Mouse (Mus musculus): ENCODE measurements around the gene Ahcyl1. TPM values are rescaled to one million over a fixed set of nuclear protein-coding genes. Genes with fewer than 3 reads are reported as not detected.

The Ahcyl1 gene
- polyA plus RNA-seq, 1 experiment from 2014 or later, result 142 TPM

GRCm38 (mm10) chr3:107680790-107681576 is 15.4 kb downstream of the Ahcyl1 start:
- WGBS, result 36% methylated on average over 7 of the region's 7 CpGs

GRCm38 (mm10) chr3:107671509-107671908 is 24.9 kb downstream of the Ahcyl1 start:
- Histone ChIP-seq H3K36me3 (ENCODE audit: control insufficient read depth, insufficient read depth, low read length) (peaks cover 73% of the 10 kb centered on the region), H3K9ac (replicated peaks; ENCODE audit: low read depth, low read length) (no peak overlapping the region), H3K27ac (ENCODE audit: low read depth, low read length) (no peak overlapping the region), H3K4me2 (ENCODE audit: low read depth, low read length) (no peak overlapping the region), H3K9me3 (ENCODE audit: control insufficient read depth, low read length) (no peaks in the 10 kb centered on the region), H3K4me3 (ENCODE audit: low read depth, low read length) (no peak overlapping the region), H3K27me3 (ENCODE audit: control insufficient read depth, insufficient read depth, low read length) (no peaks in the 10 kb centered on the region), H3K4me1 (ENCODE audit: control insufficient read depth, insufficient read depth, low read length) (no peaks in the 10 kb centered on the region)
- ATAC-seq (ENCODE audit: low read depth), result no peak
- WGBS, result 88% methylated on average over 2 of the region's 2 CpGs

More at GRCm38 (mm10) chr3:107680790-107681576, 15.4 kb downstream of the Ahcyl1 start:
- 0 out of 2 replicates have a peak, but pooled peaks cover under 1% of the 10 kb centered on the region for H3K36me3 ChIP-seq (ENCODE audit: control insufficient read depth, insufficient read depth, low read length)
- H3K9me3 ChIP-seq (ENCODE audit: control insufficient read depth, low read length), result no peaks in the 10 kb centered on the region
- H3K9ac ChIP-seq (replicated peaks; ENCODE audit: low read depth, low read length), result no peak overlapping the region
- peaks cover 14% of the 10 kb centered on the region; the same call in 1 of the 2 replicates for H3K4me1 ChIP-seq (ENCODE audit: control insufficient read depth, insufficient read depth, low read length)
- peak; percentile 34; the same call in 1 of the 2 replicates for ATAC-seq (ENCODE audit: low read depth)
- no peak overlapping the region for H3K4me3 ChIP-seq (ENCODE audit: low read depth, low read length)
- no peak overlapping the region for H3K4me2 ChIP-seq (ENCODE audit: low read depth, low read length)
- no peak overlapping the region for H3K27ac ChIP-seq (ENCODE audit: low read depth, low read length)
- no peaks in the 10 kb centered on the region for H3K27me3 ChIP-seq (ENCODE audit: control insufficient read depth, insufficient read depth, low read length)

- 93% methylated on average over 4 of the region's 4 CpGs for WGBS
- no peak overlapping the region for H3K9ac ChIP-seq (replicated peaks; ENCODE audit: low read depth, low read length)
- H3K36me3 ChIP-seq (ENCODE audit: control insufficient read depth, insufficient read depth, low read length), result peaks cover 76% of the 10 kb centered on the region
- no peak overlapping the region for H3K4me2 ChIP-seq (ENCODE audit: low read depth, low read length)
- no peak overlapping the region for H3K27ac ChIP-seq (ENCODE audit: low read depth, low read length)
- H3K27me3 ChIP-seq (ENCODE audit: control insufficient read depth, insufficient read depth, low read length), result no peaks in the 10 kb centered on the region
- ATAC-seq (ENCODE audit: low read depth), result no peak
- H3K4me3 ChIP-seq (ENCODE audit: low read depth, low read length), result no peak overlapping the region
- H3K4me1 ChIP-seq (ENCODE audit: control insufficient read depth, insufficient read depth, low read length), result no peaks in the 10 kb centered on the region
- H3K9me3 ChIP-seq (ENCODE audit: control insufficient read depth, low read length), result no peaks in the 10 kb centered on the region
Measured at GRCm38 (mm10) chr3:107670500-107670899, 25.9 kb downstream of the Ahcyl1 start.

GRCm38 (mm10) chr3:107668786-107669185 is 27.6 kb downstream of the Ahcyl1 start:
- WGBS, result 93% methylated on average over 7 of the region's 7 CpGs
- no peak for ATAC-seq (ENCODE audit: low read depth)
- Histone ChIP-seq H3K4me1 (ENCODE audit: control insufficient read depth, insufficient read depth, low read length) (no peaks in the 10 kb centered on the region), H3K4me2 (ENCODE audit: low read depth, low read length) (no peak overlapping the region), H3K27ac (ENCODE audit: low read depth, low read length) (no peak overlapping the region), H3K4me3 (ENCODE audit: low read depth, low read length) (no peak overlapping the region), H3K36me3 (ENCODE audit: control insufficient read depth, insufficient read depth, low read length) (peaks cover 75% of the 10 kb centered on the region), H3K9ac (replicated peaks; ENCODE audit: low read depth, low read length) (no peak overlapping the region), H3K9me3 (ENCODE audit: control insufficient read depth, low read length) (no peaks in the 10 kb centered on the region), H3K27me3 (ENCODE audit: control insufficient read depth, insufficient read depth, low read length) (no peaks in the 10 kb centered on the region)

GRCm38 (mm10) chr3:107667426-107667825 is 28.9 kb downstream of the Ahcyl1 start:
- Histone ChIP-seq H3K36me3 (ENCODE audit: control insufficient read depth, insufficient read depth, low read length) (peaks cover 81% of the 10 kb centered on the region), H3K9me3 (ENCODE audit: control insufficient read depth, low read length) (no peaks in the 10 kb centered on the region), H3K9ac (replicated peaks; ENCODE audit: low read depth, low read length) (no peak overlapping the region), H3K4me3 (ENCODE audit: low read depth, low read length) (no peak overlapping the region), H3K27ac (ENCODE audit: low read depth, low read length) (no peak overlapping the region), H3K4me1 (ENCODE audit: control insufficient read depth, insufficient read depth, low read length) (no peaks in the 10 kb centered on the region), H3K27me3 (ENCODE audit: control insufficient read depth, insufficient read depth, low read length) (no peaks in the 10 kb centered on the region), H3K4me2 (ENCODE audit: low read depth, low read length) (no peak overlapping the region)
- WGBS, result 88% methylated on average over 6 of the region's 6 CpGs
- no peak for ATAC-seq (ENCODE audit: low read depth)

GRCm38 (mm10) chr3:107664641-107665040 is 31.7 kb downstream of the Ahcyl1 start:
- 97% methylated on average over 1 of the region's 1 CpGs for WGBS
- Histone ChIP-seq H3K9me3 (ENCODE audit: control insufficient read depth, low read length) (no peaks in the 10 kb centered on the region), H3K27ac (ENCODE audit: low read depth, low read length) (no peak overlapping the region), H3K36me3 (ENCODE audit: control insufficient read depth, insufficient read depth, low read length) (peaks cover 67% of the 10 kb centered on the region), H3K4me2 (ENCODE audit: low read depth, low read length) (no peak overlapping the region), H3K4me1 (ENCODE audit: control insufficient read depth, insufficient read depth, low read length) (no peaks in the 10 kb centered on the region), H3K27me3 (ENCODE audit: control insufficient read depth, insufficient read depth, low read length) (no peaks in the 10 kb centered on the region), H3K9ac (replicated peaks; ENCODE audit: low read depth, low read length) (no peak overlapping the region), H3K4me3 (ENCODE audit: low read depth, low read length) (no peak overlapping the region)
- no peak for ATAC-seq (ENCODE audit: low read depth)

- H3K9ac ChIP-seq (replicated peaks; ENCODE audit: low read depth, low read length), result no peak overlapping the region
- no peak overlapping the region for H3K27ac ChIP-seq (ENCODE audit: low read depth, low read length)
- no peak overlapping the region for H3K4me2 ChIP-seq (ENCODE audit: low read depth, low read length)
- H3K36me3 ChIP-seq (ENCODE audit: control insufficient read depth, insufficient read depth, low read length), result peaks cover 16% of the 10 kb centered on the region
- WGBS, result 95% methylated on average over 1 of the region's 1 CpGs
- H3K4me3 ChIP-seq (ENCODE audit: low read depth, low read length), result no peak overlapping the region
- no peaks in the 10 kb centered on the region for H3K4me1 ChIP-seq (ENCODE audit: control insufficient read depth, insufficient read depth, low read length)
- H3K27me3 ChIP-seq (ENCODE audit: control insufficient read depth, insufficient read depth, low read length), result no peaks in the 10 kb centered on the region
- no peaks in the 10 kb centered on the region for H3K9me3 ChIP-seq (ENCODE audit: control insufficient read depth, low read length)
- no peak for ATAC-seq (ENCODE audit: low read depth)
Measured at GRCm38 (mm10) chr3:107659000-107659399, 37.4 kb downstream of the Ahcyl1 start.

- H3K9me3 ChIP-seq (ENCODE audit: control insufficient read depth, low read length), result no peaks in the 10 kb centered on the region
- H3K27ac ChIP-seq (ENCODE audit: low read depth, low read length), result no peak overlapping the region
- 82% methylated on average over 4 of the region's 4 CpGs for WGBS
- no peak overlapping the region for H3K4me3 ChIP-seq (ENCODE audit: low read depth, low read length)
- no peaks in the 10 kb centered on the region for H3K27me3 ChIP-seq (ENCODE audit: control insufficient read depth, insufficient read depth, low read length)
- ATAC-seq (ENCODE audit: low read depth), result no peak
- no peaks in the 10 kb centered on the region for H3K4me1 ChIP-seq (ENCODE audit: control insufficient read depth, insufficient read depth, low read length)
- H3K4me2 ChIP-seq (ENCODE audit: low read depth, low read length), result no peak overlapping the region
- H3K9ac ChIP-seq (replicated peaks; ENCODE audit: low read depth, low read length), result no peak overlapping the region
- H3K36me3 ChIP-seq (ENCODE audit: control insufficient read depth, insufficient read depth, low read length), result peaks cover 9% of the 10 kb centered on the region; the same call in 1 of the 2 replicates
Measured at GRCm38 (mm10) chr3:107656888-107657287, 39.5 kb downstream of the Ahcyl1 start.

GRCm38 (mm10) chr3:107656151-107656550 is 40.2 kb downstream of the Ahcyl1 start:
- Histone ChIP-seq H3K9me3 (ENCODE audit: control insufficient read depth, low read length) (no peaks in the 10 kb centered on the region), H3K9ac (replicated peaks; ENCODE audit: low read depth, low read length) (no peak overlapping the region), H3K36me3 (ENCODE audit: control insufficient read depth, insufficient read depth, low read length) (peaks cover 8% of the 10 kb centered on the region; the same call in 1 of the 2 replicates), H3K4me2 (ENCODE audit: low read depth, low read length) (no peak overlapping the region), H3K4me1 (ENCODE audit: control insufficient read depth, insufficient read depth, low read length) (no peaks in the 10 kb centered on the region), H3K4me3 (ENCODE audit: low read depth, low read length) (no peak overlapping the region), H3K27ac (ENCODE audit: low read depth, low read length) (no peak overlapping the region), H3K27me3 (ENCODE audit: control insufficient read depth, insufficient read depth, low read length) (no peaks in the 10 kb centered on the region)
- ATAC-seq (ENCODE audit: low read depth), result no peak
- WGBS, result 91% methylated on average over 2 of the region's 2 CpGs

Data from neural tube, embryonic 14.5 days (tissue).